Mouse (Mus musculus): ENCODE results near the gene Fars2.

DNA sequence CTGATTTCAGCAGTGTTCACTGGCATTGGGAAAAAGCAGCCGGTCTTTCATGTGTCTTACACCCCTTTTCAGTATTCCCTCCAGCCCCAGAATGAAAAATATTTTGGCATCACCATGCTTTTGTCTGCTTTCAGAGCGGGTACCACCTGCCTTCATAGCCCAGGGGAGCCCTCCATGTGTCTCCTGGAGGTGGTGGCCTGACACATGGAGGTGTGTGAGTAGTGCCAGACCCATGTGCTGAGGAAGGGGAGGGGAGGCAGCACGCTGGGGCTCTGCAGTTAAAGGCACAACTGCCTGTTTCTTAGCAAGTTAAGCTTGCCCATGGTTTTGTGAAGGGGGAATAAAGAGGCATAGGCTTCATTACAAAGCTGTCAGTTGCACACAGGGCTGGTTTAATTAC lies 176.3 kb downstream of the Fars2 start:
- TF ChIP-seq EP300 (IDR thresholded peaks at IDR 0.05; ENCODE audit: low read depth) (no peak), CTCF (IDR thresholded peaks at IDR 0.05; ENCODE audit: low read depth) (no peak)

All from heart, postnatal 0 days (tissue).